Mouse (Mus musculus) layer of hippocampus, adult 8-10 months (tissue): ENCODE measurements around the gene Acan. TPM values are rescaled to one million over a fixed set of nuclear protein-coding genes. Genes with fewer than 3 reads are reported as not detected.

Experiments
- DNase-seq, 2 experiments: peaks; one replicate each; pipeline ENCODE4 v3.0.0; 2022; ENCODE audit warnings: low spot score in 2 of 2
- total RNA-seq, 4 experiments: library from RNA; stranded (reverse); gene quantifications; 2 replicates each; pipeline ENCODE4 v1.2.4; 2022

Acan gene
- 1 to 10 TPM; 3.0 to 4.4 (median 4.0) TPM for total RNA-seq

- DNase-seq: no peak
Measured at GRCm38 (mm10) chr7:79053383-79053889, at the start of gene Acan. Gene Acan, plus strand, starts transcription at chr7:79053483.

GRCm38 (mm10) chr7:79021293-79021905 lies 31.9 kb upstream of the Acan start:
- no peak for DNase-seq

- no peak for DNase-seq
Measured at GRCm38 (mm10) chr7:79029138-79029537, 24.1 kb upstream of the Acan start.

GRCm38 (mm10) chr7:79033745-79034144 lies 19.5 kb upstream of the Acan start:
- DNase-seq: no peak

GRCm38 (mm10) chr7:79034521-79034920 lies 18.8 kb upstream of the Acan start:
- no peak for DNase-seq

GRCm38 (mm10) chr7:79052081-79052480 lies 1.2 kb upstream of the Acan start:
- no peak for DNase-seq

GRCm38 (mm10) chr7:79052521-79053382 lies 531 bp upstream of the Acan start:
- DNase-seq: no peak

- DNase-seq: no peak
Measured at GRCm38 (mm10) chr7:79054111-79054510, 828 bp downstream of the Acan start.

- DNase-seq: no peak
Measured at GRCm38 (mm10) chr7:79058546-79058945, 5.3 kb downstream of the Acan start.

GRCm38 (mm10) chr7:79067466-79067865 lies 14.2 kb downstream of the Acan start:
- no peak for DNase-seq

- DNase-seq: no peak
Measured at GRCm38 (mm10) chr7:79068231-79068630, 14.9 kb downstream of the Acan start.

GRCm38 (mm10) chr7:79079212-79079611 lies 25.9 kb downstream of the Acan start:
- DNase-seq: no peak

- peak in 1 of 2 experiments; percentile 70 for DNase-seq
Measured at GRCm38 (mm10) chr7:79080572-79081399, 27.5 kb downstream of the Acan start.

- peak in 1 of 2 experiments; percentile 33 for DNase-seq
Measured at GRCm38 (mm10) chr7:79089111-79089510, 35.8 kb downstream of the Acan start.

- no peak for DNase-seq
Measured at GRCm38 (mm10) chr7:79096492-79096891, 43.2 kb downstream of the Acan start.

GRCm38 (mm10) chr7:79113848-79114247 lies 60.6 kb downstream of the Acan start:
- no peak for DNase-seq

GRCm38 (mm10) chr7:79123465-79123864 lies 70.2 kb downstream of the Acan start:
- peak; percentile 44 to 66 for DNase-seq

- DNase-seq: no peak
Measured at GRCm38 (mm10) chr7:79129883-79130282, 76.6 kb downstream of the Acan start.

GRCm38 (mm10) chr7:79130385-79130784 lies 77.1 kb downstream of the Acan start:
- no peak for DNase-seq

- no peak for DNase-seq
Measured at GRCm38 (mm10) chr7:79130843-79131444, 77.7 kb downstream of the Acan start, which contains the start of gene Hapln3. Gene Hapln3, minus strand, starts transcription at chr7:79131018.

- no peak for DNase-seq
Measured at GRCm38 (mm10) chr7:79133391-79133790, 80.1 kb downstream of the Acan start.
